Mouse (Mus musculus): ENCODE measurements at regions not wholly inside any gene's neighbourhood (a gene's known extent, or its start where the extent isn't known, plus 50 kb on each side); places are given as distances from the start of the nearest gene placed in this dataset.
A peak's percentile ranks its signal among the peaks of the same experiment; 100 is the strongest.

- DNase-seq (ENCODE audit: low spot score): no peak
Observed at GRCm38 (mm10) chr4:8955306-8955705, 716.5 kb upstream of the Car8 start.

GRCm38 (mm10) chr4:8954356-8954914 is 715.6 kb upstream of the Car8 start:
- peak; percentile 44 for DNase-seq (ENCODE audit: low spot score)

DNA sequence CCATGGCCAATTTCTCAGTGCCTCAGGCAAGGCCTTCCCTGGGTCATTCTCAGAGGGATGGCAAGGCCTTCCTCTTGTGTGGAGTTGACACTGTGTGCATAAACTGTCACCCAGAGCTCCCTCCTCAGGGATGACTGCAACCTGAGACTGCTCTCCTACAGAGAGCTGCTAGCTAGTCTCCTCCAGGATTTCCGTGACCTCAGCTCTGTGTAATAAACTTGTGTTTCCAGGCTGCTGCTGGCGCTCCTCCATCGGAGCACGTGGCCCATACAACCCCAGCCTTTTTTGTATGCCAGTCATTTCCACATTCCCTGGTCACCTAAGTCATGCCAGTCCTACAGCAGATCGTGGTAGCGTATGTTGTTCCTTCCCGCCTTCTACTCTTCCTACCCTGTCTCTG is 714.3 kb upstream of the Car8 start:
- no peak for DNase-seq (ENCODE audit: low spot score)

DNA sequence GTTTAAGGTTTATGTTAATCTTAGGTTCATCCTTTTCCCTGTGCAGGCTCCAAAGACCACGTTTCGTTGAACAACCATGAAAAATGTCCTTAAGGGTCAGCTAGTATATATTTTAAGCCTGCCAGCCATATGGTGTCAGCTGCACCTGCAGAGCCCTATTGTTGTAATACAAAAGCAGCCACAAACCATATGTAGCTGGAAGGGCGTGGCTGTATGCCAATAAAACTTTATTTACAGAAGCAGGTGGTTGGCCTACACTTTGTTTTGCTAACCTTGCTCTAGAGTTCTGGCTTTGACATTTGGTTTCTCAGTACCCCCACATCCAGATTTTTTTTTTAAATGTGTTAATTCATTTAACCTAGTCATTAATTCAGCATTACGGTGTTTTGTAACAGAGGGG is 711.1 kb upstream of the Car8 start:
- no peak for DNase-seq (ENCODE audit: low spot score)

GRCm38 (mm10) chr4:8949537-8949936 is 710.7 kb upstream of the Car8 start:
- DNase-seq (ENCODE audit: low spot score): no peak

- no peak for DNase-seq (ENCODE audit: low spot score)
Observed at GRCm38 (mm10) chr4:8945116-8945515, 706.3 kb upstream of the Car8 start.

DNA sequence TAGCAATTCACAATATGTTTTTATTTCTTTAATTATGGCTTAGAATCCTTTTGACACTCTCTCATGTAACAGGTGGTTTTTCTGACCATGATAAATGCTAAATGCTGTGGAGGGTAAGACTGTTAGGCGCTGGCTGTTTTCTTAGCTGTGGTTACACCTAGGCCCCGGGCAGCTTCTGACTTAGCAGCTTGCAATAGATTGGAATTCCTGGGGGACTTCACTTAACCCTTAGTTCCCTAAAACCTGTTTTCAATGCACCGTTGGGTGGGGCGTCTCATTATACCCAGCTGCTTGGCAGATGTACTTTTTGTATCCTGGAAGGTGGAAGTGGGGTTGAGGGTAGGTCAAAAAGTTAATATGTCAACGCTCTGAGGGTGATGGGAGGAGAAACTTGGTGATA is 704.2 kb upstream of the Car8 start:
- DNase-seq (ENCODE audit: low spot score): no peak

DNA sequence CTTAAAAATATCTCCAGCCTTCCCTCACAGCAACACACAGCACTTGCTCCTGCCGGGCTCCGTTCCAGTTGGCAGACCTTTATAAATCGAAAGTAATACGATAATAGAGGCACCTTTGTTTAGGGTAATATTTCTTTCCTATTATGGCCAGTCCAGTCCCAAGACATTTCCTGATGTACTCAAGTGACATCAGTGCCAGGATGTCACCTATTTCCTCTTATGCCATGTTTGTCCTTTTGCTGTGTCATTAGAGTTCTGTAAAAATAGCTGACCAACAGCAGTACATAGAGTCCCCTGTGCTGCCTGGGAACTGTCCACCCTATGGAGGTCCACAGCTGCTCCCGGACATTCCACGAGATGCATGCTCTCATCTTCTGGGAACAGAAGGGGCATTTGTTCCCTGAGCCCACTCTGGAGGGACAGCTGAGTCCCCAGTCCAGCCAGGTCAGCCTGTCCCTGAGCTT is 700.1 kb upstream of the Car8 start:
- DNase-seq (ENCODE audit: low spot score): no peak

GRCm38 (mm10) chr4:8935899-8936298 is 697.1 kb upstream of the Car8 start:
- DNase-seq (ENCODE audit: low spot score): no peak

DNA sequence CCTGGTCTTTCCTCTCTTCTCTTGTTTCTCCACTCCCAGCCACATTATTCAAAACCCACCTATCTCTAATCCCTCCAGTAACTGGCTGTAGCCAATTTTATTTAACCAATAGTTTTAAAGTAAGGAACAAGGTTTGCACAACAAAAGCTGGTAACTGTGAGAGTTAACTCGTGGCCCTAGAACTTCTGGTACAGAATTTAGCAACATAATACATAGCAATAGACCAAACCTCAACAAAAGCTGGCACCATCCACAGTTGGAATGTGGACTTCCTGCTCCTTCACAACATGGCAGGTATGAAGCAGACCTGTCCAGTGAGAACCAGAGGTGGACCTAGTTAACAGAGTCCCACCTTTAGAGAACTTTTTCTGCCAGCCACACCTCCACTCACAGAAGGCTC is 695.7 kb upstream of the Car8 start:
- DNase-seq (ENCODE audit: low spot score): no peak

GRCm38 (mm10) chr4:8929346-8929745 is 690.5 kb upstream of the Car8 start:
- DNase-seq (ENCODE audit: low spot score): no peak

GRCm38 (mm10) chr4:8928551-8929305 is 689.9 kb upstream of the Car8 start:
- DNase-seq (ENCODE audit: low spot score): no peak

GRCm38 (mm10) chr4:8927276-8927906 is 688.5 kb upstream of the Car8 start:
- DNase-seq (ENCODE audit: low spot score): no peak

DNA sequence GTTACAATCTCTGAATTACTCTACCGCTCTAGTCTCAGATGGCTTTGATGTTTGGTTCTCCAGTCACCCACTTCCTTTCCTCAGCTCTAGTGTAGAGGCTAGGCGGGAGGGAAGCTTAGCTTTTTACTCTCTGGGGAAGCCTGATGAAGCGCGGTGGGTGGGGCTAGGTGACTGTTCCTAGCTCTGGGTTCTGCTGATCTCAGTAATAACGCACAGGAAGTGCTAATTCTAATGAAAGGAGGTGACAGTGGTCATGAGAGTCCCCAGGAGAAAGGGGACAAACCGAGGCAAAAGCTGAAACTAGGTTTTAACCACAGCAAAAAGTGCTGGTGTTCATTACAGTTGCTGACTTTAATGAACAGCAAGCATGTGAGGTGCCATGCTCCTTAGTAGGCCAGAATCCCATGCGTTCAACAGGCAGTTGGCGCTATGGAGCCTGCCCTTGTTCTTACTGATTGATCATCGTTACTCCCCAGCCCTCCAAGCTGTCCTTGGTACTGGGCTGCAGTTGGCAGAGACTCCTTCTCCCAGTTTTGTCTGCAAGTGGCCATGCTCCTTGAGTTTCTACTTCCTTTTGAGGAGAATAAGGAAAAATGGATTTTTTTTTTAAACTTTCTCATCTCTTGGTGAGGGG is 687.9 kb upstream of the Car8 start:
- no peak for DNase-seq (ENCODE audit: low spot score)

GRCm38 (mm10) chr4:8922695-8923363 is 684.0 kb upstream of the Car8 start:
- DNase-seq (ENCODE audit: low spot score): no peak

- no peak for DNase-seq (ENCODE audit: low spot score)
Observed at GRCm38 (mm10) chr4:8921477-8922385, 682.9 kb upstream of the Car8 start.

DNA sequence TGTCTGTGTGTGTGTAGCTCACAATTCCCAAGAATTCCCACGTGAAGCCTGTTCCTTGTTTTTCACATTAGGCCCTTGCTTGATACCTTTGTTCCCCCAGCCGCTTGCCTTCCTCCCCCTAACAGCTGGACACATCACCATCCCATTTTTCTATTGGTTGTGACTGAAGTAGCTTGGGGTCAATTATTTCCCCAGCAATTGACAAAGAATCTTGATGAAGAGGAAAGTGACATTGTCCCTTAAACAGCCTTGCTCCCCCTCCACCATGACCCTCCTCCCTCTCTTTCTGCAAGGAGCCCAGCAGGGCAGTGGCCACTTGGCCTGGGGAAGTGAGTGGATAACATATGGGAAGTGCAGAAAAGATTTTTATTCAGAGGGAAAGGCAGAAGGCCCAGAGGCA is 681.5 kb upstream of the Car8 start:
- DNase-seq (ENCODE audit: low spot score): no peak

GRCm38 (mm10) chr4:8919366-8919984 is 680.6 kb upstream of the Car8 start:
- DNase-seq (ENCODE audit: low spot score): no peak
